Mouse (Mus musculus): Measurements from ENCODE around the gene Abca8b. TPM values are rescaled to one million over a fixed set of nuclear protein-coding genes. Genes with fewer than 3 reads are reported as not detected.

Abca8b gene
- total and polyA plus RNA-seq, 2 experiments from 2014 or later, result 0.88 to 5.0 TPM

DNA sequence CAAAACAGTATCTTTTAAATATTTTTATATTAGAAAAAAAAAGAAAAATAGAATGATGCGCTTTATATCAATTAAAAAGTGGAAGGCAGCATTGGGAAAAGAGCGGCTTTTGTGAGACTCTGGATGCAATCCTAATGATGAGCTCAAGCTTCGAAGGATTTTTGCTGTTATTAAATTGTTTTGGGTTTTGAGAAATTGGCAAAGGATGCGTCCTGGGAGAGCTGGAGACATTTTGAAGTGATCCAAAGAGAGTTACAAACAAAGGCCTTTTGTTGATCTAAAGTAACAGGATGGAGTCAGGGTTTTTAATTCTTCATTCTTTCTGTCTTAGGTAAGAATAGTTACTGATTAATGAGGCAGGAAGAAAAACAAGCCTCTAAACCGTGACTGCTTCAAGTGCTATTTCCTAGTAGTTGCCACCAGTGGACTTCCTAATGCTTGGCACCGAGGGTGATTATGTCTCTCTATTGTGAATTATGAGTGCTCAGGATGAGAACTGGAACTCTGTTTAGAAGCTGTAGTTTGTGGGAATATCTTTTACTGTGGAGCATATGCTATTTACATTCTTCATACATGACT, 99.6 kb downstream of the Abca8b start:
- no peak overlapping the region for H3K4me3 ChIP-seq (ENCODE audit: low read depth, low read length)
- no peaks in the 10 kb centered on the region for H3K27me3 ChIP-seq (ENCODE audit: insufficient read depth, low read length)
- H3K4me2 ChIP-seq (ENCODE audit: low read depth), result no peak overlapping the region
- H3K9me3 ChIP-seq (ENCODE audit: low read length), result no peaks in the 10 kb centered on the region
- DNase-seq, result no peak
- ATAC-seq, result no peak
- no peak for TF ChIP-seq CTCF (IDR thresholded peaks at IDR 0.05; ENCODE audit: low read depth)
- no peaks in the 10 kb centered on the region for H3K36me3 ChIP-seq (ENCODE audit: insufficient read depth)
- no peak overlapping the region for H3K27ac ChIP-seq (ENCODE audit: low read depth, low read length)
- no peak overlapping the region for H3K9ac ChIP-seq
- 48% methylated on average over 6 of the region's 6 CpGs for WGBS
- H3K4me1 ChIP-seq (ENCODE audit: insufficient read depth), result no peaks in the 10 kb centered on the region

DNA sequence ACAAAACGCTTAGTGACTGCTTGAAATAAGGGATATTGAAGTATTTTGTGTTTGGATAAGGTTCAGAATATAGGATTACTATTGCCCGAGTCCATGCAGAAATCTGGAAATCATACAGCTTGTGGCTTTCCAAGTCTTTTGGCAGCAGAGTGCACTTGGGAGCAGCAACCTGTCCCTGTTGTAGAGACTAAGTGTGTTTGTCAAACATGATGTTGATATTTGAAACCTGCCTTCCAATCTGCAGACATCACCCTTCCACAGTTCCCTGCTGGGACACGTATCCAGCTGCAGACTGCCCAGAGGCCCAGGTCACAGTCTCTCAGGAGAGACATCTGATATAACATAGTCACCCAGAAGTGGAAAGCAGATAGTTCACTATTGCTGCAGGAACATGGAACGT, 100.1 kb downstream of the Abca8b start:
- TF ChIP-seq CTCF (IDR thresholded peaks at IDR 0.05; ENCODE audit: low read depth), result no peak
- Histone ChIP-seq H3K9ac (no peak overlapping the region), H3K4me3 (ENCODE audit: low read depth, low read length) (no peak overlapping the region), H3K9me3 (ENCODE audit: low read length) (no peaks in the 10 kb centered on the region), H3K4me1 (ENCODE audit: insufficient read depth) (no peaks in the 10 kb centered on the region), H3K4me2 (ENCODE audit: low read depth) (no peak overlapping the region), H3K27ac (ENCODE audit: low read depth, low read length) (no peak overlapping the region), H3K36me3 (ENCODE audit: insufficient read depth) (no peaks in the 10 kb centered on the region), H3K27me3 (ENCODE audit: insufficient read depth, low read length) (no peaks in the 10 kb centered on the region)
- DNase-seq (no peak), ATAC-seq (no peak)
- 65% methylated on average over 4 of the region's 4 CpGs for WGBS

DNA sequence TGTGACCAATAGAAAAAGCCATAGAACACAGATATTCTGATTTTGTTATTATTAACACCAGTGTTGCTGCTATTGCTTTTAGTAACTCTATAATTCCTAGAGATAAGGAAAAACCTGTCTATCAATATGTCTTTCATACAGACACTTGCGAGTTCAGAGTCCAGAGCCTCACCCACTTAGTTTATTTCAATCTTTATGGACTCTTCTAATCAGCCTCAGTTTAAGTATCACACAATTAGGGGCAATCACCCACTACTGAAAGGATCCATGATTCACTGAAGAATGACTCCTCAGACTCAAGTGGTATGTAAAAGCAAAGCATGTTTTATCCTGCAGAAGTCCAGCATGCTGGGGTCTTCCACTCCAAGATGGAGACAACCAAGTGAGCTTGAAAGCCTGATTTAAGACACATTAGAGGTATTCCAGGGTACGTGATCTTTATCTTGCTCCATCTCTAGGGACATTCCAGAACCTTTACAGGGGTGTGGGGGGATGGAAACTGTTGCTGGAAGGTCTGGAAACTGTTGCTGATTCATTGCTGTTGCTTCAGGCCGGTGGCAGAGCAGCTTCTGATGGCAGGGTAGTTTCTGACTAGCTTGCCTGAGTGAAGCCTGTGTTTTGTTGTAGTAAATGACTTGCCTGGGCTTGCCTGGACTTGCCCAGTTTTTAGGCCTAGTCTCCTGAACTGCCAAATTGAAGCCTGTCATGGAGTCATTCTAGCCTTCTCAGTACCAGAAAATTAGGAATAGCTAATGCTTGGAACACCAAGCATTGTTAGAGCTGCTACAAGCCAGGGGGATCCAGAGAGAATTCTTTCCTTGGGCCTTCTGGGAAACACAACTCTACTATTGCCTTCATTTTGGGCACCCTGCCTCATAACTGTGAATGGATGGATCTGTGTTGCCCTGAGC, 101.5 kb downstream of the Abca8b start:
- Histone ChIP-seq H3K4me3 (ENCODE audit: low read depth, low read length) (no peak overlapping the region), H3K36me3 (ENCODE audit: insufficient read depth) (no peaks in the 10 kb centered on the region), H3K27ac (ENCODE audit: low read depth, low read length) (no peak overlapping the region), H3K27me3 (ENCODE audit: insufficient read depth, low read length) (no peaks in the 10 kb centered on the region), H3K4me1 (ENCODE audit: insufficient read depth) (no peaks in the 10 kb centered on the region), H3K9me3 (ENCODE audit: low read length) (no peaks in the 10 kb centered on the region), H3K4me2 (ENCODE audit: low read depth) (no peak overlapping the region), H3K9ac (no peak overlapping the region)
- ATAC-seq, result no peak
- WGBS, result 85% methylated on average over 3 of the region's 3 CpGs
- no peak for DNase-seq
- TF ChIP-seq CTCF (IDR thresholded peaks at IDR 0.05; ENCODE audit: low read depth), result no peak

DNA sequence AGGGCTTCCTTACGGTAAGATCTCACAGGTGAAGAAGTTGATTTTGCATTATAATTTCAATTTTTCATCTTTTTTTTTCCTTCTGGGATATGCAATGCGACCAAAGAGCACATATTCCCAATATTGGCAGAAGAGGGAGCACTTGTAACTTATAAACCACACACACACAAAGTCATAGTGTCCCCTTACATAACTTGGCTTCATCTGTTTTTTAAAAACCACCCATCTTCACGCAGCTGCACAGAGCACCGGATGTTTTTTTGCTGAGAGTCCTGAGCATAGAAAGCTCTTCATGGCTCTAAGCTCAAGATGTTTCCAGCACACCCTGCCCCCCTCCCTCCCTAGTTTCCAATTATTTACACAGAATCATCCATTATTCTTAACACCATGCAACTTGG, 103.7 kb downstream of the Abca8b start:
- Histone ChIP-seq H3K27me3 (ENCODE audit: insufficient read depth, low read length) (no peaks in the 10 kb centered on the region), H3K4me1 (ENCODE audit: insufficient read depth) (no peaks in the 10 kb centered on the region), H3K9me3 (ENCODE audit: low read length) (no peaks in the 10 kb centered on the region), H3K36me3 (ENCODE audit: insufficient read depth) (no peaks in the 10 kb centered on the region), H3K27ac (ENCODE audit: low read depth, low read length) (no peak overlapping the region), H3K4me2 (ENCODE audit: low read depth) (no peak overlapping the region), H3K4me3 (ENCODE audit: low read depth, low read length) (no peak overlapping the region), H3K9ac (no peak overlapping the region)
- ATAC-seq, result peak; percentile 67
- TF ChIP-seq CTCF (IDR thresholded peaks at IDR 0.05; ENCODE audit: low read depth), result peak; percentile 64
- 67% methylated on average over 4 of the region's 4 CpGs for WGBS
- peak; percentile 46 for DNase-seq

DNA sequence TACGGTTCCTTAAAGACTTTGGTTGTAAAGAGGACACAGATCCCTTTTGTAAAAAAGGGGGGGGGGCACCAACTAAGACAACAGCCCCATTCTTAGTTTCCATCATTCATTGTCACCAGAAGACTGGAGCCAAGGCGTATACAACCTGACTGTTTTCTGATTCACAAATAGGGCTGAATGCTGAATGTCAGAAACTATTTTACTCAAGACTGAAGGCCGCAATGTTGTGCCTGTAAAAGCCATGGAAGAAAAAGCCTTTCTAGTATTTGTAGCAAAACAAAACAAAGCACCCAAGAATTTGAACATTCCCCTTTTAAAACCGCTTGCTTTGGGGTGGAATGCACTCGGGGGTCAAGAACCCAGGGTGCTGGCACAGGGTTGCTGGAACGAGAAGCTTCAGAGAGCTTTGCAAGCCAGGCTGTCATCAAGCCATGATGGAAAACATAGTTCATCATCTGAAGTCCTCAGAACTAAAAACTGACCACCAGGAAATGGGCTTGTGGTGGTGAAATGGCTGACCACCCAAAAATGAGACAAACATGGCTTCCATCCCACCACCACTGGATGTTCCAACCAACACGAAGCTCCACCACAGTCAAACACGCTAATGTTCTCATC, 104.2 kb downstream of the Abca8b start:
- H3K27ac ChIP-seq (ENCODE audit: low read depth, low read length), result no peak overlapping the region
- no peak for ATAC-seq
- no peak overlapping the region for H3K9ac ChIP-seq
- no peaks in the 10 kb centered on the region for H3K36me3 ChIP-seq (ENCODE audit: insufficient read depth)
- 69% methylated on average over 8 of the region's 8 CpGs for WGBS
- TF ChIP-seq CTCF (IDR thresholded peaks at IDR 0.05; ENCODE audit: low read depth), result no peak
- no peak overlapping the region for H3K4me2 ChIP-seq (ENCODE audit: low read depth)
- no peaks in the 10 kb centered on the region for H3K27me3 ChIP-seq (ENCODE audit: insufficient read depth, low read length)
- no peak for DNase-seq
- H3K4me3 ChIP-seq (ENCODE audit: low read depth, low read length), result no peak overlapping the region
- H3K4me1 ChIP-seq (ENCODE audit: insufficient read depth), result no peaks in the 10 kb centered on the region
- H3K9me3 ChIP-seq (ENCODE audit: low read length), result no peaks in the 10 kb centered on the region

DNA sequence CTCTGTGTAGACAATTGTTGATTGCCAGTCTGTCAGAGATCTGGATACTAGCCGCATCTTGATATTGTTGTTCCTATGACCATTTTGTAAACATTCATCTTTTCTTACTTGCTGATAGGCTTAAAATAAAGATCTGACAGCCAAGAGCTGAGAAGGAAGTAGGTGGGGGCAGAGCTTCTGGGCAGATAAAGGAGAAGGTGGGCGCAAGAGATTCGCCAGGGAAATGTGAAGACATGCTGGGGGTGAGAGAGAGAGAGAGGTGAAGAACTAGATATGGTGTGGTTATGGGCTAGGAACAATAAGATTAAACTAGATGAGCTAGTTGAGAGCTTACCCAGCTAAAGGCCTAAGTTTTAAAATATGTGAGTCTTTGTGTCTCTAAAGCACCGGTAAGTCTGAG, 106.0 kb downstream of the Abca8b start:
- no peaks in the 10 kb centered on the region for H3K27me3 ChIP-seq (ENCODE audit: insufficient read depth, low read length)
- TF ChIP-seq CTCF (IDR thresholded peaks at IDR 0.05; ENCODE audit: low read depth), result no peak
- H3K4me2 ChIP-seq (ENCODE audit: low read depth), result no peak overlapping the region
- no peak overlapping the region for H3K27ac ChIP-seq (ENCODE audit: low read depth, low read length)
- H3K9ac ChIP-seq, result no peak overlapping the region
- H3K4me1 ChIP-seq (ENCODE audit: insufficient read depth), result no peaks in the 10 kb centered on the region
- no peaks in the 10 kb centered on the region for H3K36me3 ChIP-seq (ENCODE audit: insufficient read depth)
- H3K9me3 ChIP-seq (ENCODE audit: low read length), result no peaks in the 10 kb centered on the region
- 95% methylated on average over 4 of the region's 4 CpGs for WGBS
- H3K4me3 ChIP-seq (ENCODE audit: low read depth, low read length), result no peak overlapping the region
- ATAC-seq (no peak), DNase-seq (no peak)

DNA sequence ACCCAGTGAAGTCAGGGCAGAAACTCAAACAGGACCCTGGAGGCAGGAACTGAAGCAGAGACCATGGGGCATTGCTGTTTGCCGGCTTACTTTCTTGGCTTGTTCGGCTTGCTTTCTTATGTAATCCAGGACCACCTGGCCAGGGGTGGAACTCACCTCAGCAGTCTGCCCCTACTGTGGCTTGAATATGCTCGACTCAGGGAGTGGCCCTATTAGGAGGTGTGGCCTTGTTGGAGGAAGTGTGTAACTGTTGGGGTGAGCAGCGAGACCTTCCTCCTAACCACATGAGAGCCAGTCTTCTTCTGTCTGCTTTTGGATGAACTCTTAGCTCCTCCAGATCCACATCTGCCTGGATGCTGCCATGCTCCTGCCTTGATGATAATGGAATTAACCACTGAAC, 108.9 kb downstream of the Abca8b start:
- H3K9me3 ChIP-seq (ENCODE audit: low read length), result no peaks in the 10 kb centered on the region
- H3K4me1 ChIP-seq (ENCODE audit: insufficient read depth), result no peaks in the 10 kb centered on the region
- no peaks in the 10 kb centered on the region for H3K36me3 ChIP-seq (ENCODE audit: insufficient read depth)
- no peak for DNase-seq
- no peak overlapping the region for H3K4me3 ChIP-seq (ENCODE audit: low read depth, low read length)
- no peak for ATAC-seq
- no peaks in the 10 kb centered on the region for H3K27me3 ChIP-seq (ENCODE audit: insufficient read depth, low read length)
- H3K9ac ChIP-seq, result no peak overlapping the region
- TF ChIP-seq CTCF (IDR thresholded peaks at IDR 0.05; ENCODE audit: low read depth), result no peak
- H3K4me2 ChIP-seq (ENCODE audit: low read depth), result no peak overlapping the region
- no peak overlapping the region for H3K27ac ChIP-seq (ENCODE audit: low read depth, low read length)
- WGBS, result 89% methylated on average over 4 of the region's 4 CpGs
